Mouse (Mus musculus): ENCODE data around the gene 2010111I01Rik. TPM values are rescaled to one million over a fixed set of nuclear protein-coding genes. Genes with fewer than 3 reads are reported as not detected.

The 2010111I01Rik gene
- total RNA-seq, 2 experiments from 2014 or later: 66.2 to 78.6 TPM

DNA sequence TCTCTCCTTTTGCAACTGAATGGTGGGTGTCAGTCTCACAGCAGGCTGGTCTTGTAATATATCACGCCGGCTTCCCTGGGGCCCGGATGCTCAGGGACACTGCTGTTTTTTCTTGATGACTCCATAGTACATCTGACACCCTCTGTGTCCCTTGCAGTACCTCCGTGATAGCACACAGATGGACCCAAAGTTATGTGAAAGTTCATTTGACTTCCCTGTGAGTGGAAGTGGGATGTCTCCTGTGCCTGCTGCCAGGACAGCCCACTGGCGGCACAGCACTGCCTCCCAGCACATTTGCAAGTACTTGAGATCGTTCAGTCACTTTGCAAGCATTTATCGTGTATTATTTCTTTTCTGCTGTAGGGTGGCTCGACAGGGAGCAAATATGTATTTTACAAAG lies 315.1 kb downstream of the 2010111I01Rik start:
- no peak for DNase-seq (ENCODE audit: low spot score in 2 of 2)

DNA sequence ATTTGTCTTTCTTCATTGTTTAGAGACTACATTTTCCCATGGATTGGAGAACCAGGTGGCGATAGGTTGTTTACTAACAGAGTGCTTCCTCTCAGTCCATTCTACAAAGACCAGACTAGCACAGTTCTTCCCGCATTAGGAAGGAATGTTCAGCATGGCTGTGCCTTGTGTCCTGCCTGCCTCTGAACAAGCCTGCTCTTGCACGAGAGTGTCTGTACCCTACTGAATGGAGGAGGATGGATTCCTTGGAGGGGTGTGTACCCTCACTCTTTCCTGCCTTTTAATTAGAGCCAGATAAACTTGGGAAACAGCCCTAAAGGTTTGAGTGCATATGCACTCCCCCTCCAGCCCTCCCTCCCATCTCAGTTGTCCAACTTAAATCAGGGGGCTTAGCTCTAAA lies 315.7 kb downstream of the 2010111I01Rik start:
- no peak for DNase-seq (ENCODE audit: low spot score in 2 of 2)

DNA sequence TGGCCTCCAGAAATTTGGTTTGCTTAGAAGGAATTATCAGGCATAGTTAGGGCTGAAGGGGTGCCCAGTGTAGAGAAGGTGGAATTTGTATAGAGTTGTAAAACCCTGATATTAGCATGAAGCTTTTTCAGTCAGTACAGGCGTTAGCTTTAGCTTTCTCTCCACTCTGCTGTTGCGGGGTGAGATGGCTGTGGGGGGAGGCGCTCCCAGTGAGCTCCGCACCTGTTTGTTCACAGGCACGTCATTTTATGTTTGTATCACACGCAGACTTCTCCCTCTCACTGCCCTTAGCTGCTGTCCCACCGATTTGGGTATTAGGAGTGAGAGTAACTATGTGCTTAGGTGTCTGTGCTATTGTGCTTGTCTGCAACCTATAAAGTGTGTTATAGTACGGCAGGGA lies 316.5 kb downstream of the 2010111I01Rik start:
- no peak for DNase-seq (ENCODE audit: low spot score in 2 of 2)

DNA sequence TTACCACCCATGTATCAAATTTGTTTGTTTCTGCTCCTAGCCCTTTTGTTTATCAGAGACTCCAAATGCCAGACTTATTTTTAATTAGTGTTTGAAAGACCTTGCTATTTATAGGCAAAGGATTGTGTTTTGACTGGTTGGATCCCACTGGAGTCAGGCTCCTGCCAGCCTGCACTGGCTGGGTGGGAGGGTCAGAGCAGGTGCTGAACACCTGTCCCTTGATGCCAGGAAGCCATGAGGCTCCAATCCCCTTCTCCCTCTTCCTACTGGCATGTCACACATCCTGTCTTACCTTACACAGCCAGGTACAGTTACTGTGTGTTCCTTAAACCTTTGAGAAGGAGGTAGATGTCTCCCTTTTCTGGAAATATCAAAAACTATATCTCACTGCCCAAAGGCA lies 318.5 kb downstream of the 2010111I01Rik start:
- DNase-seq (ENCODE audit: low spot score in 2 of 2): no peak

DNA sequence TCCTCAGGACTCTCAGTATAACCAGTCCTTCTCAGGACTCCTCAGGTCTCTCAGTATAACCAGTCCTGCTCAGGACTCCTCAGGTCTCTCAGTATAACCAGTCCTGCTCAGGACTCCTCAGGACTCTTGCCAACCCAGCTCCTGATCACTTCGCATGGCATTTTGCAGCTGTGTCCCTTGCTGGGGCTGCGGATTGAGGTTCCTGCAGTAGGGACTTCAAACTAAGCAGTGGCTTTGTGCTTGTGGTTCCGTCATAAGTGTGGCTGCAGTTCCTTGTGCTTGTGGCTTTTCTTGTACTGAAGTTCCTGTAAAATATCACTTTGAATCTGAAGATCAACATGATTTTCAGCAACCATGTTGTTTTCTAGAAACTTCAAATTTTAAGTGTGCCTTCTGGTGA lies 320.1 kb downstream of the 2010111I01Rik start:
- DNase-seq (ENCODE audit: low spot score in 2 of 2): no peak

DNA sequence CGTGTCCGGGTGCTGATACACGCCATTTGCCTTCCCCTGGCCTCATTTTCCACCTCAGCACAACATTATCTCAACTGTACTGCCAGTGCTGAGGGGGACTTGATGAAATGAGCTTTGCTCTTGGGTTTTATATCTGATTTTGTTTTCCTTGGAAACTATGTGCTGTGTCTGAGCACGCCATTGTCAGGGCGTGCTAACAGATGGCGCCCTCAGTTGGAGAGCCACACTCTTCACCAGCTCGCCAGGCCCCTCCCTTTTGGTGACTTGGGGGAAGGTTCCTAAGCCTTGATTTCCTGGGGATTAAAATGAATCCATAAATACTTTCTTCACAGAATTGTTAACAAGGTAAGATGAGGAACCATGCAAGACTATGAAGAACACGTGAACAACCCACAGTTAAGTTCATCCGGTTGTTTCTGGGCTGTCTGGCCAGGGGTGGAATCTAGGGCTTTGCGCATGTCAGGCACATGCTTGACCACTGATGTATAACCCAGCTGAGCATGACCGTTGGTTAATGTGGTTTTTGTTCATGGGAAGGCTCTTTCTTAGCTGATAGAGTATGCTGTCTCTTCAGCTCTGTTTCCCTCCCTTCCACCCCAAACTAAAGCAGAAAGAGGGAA lies 321.9 kb downstream of the 2010111I01Rik start:
- no peak for DNase-seq (ENCODE audit: low spot score in 2 of 2)

DNA sequence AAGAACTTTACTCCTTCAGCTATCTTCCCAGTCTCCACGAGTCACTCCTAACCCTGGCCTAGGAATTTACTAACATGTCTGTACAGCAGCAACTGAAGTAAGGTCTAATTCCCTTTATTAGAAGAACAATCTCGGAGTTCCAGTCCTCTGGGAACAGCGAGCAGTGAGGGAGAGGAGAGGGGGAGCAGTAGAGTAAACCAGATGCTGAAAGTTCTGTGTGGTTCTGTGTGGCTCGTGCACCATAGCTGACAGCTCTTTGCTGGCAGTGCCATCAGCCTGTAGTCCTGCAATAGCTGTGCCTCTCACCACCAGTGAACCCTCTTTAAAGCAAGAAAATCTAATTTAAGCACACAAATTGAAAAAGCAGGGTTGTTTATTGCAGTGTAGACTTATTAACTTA lies 324.5 kb downstream of the 2010111I01Rik start:
- DNase-seq (ENCODE audit: low spot score in 2 of 2): no peak

- DNase-seq (ENCODE audit: low spot score in 2 of 2): no peak
Measured at GRCm38 (mm10) chr13:63289687-63290086, 325.0 kb downstream of the 2010111I01Rik start.

DNA sequence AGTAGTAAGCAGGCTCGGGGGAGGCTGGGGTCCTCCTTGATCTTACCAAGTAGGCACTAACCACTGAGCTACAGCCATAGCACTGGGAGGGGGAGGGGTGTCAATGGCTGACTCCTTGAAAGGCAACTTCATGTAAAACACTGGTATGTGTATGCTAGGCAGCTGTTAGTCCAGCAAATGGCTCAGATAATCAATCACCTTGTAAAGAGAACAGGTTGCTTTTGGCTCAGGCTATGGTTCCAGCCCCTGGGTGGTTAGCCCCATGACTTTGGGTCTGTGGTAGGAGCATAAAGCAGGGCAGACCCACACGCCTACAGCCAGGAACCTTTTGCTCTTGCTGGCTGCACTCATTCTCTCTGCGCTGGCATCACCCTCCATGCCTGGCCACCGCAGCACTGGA lies 325.4 kb downstream of the 2010111I01Rik start:
- no peak for DNase-seq (ENCODE audit: low spot score in 2 of 2)

DNA sequence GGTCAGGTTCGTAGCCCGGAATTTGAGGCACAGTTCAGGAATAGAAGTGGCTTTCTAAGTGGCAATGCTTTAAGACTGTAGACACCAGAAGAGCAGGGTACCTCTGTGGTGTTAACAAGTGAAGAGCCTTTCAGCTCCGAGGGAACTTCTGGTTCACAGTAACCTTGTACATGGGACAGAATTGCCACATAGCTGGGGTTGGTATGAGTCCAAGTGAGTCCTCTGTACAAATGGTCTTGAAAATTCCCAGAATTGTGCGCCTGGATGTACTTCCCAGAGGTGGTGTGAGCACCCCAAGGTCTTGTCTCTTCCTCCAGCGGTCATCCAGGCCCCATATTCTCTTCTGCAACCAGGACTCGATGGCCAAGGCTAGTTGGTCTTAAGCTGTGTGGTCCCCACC lies 326.3 kb downstream of the 2010111I01Rik start:
- no peak for DNase-seq (ENCODE audit: low spot score in 2 of 2)

GRCm38 (mm10) chr13:63293647-63294046 lies 329.0 kb downstream of the 2010111I01Rik start:
- DNase-seq (ENCODE audit: low spot score in 2 of 2): no peak

DNA sequence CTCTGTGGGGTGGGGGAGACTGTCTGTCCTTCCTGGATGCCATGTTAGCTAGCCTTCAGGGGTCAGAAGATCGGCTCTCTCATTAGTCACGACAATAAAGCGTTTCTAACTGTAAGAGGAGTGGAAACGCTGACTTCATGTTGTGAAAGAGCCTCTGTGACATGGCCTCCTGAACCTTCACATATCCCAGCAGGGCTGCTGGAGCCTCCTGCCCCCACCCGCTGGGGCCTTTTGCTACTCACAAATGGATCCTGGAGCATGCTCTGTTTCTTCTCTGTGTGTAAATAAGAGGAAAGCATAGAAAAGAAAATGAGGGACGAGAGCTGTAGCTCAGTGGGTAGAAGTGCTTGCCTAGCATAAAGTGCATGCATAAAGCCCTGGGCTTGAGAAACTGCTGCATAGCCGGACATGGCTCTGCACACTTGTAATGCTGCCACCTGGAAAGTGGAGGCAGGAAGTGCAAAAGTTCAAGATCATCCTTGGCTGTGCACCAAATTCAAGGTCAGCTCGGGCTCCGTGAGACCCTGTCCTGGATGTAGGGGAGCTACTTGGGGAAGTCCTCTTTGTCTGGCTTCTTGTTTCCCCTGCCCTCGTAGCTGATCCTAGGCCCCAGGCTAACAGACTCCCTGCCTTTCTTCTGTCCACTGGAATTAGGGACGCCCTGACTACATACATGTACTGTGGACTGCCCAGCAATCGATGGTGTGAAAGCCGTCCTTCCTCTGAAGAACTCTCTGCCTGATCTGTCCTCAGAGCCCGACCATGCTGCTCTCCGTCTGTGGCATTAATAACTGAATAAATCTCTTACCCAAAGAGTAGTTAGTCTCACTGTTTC lies 329.9 kb downstream of the 2010111I01Rik start:
- DNase-seq (ENCODE audit: low spot score in 2 of 2): no peak

- no peak for DNase-seq (ENCODE audit: low spot score in 2 of 2)
Measured at GRCm38 (mm10) chr13:63296300-63296699, 331.6 kb downstream of the 2010111I01Rik start.

- no peak for DNase-seq (ENCODE audit: low spot score in 2 of 2)
Measured at GRCm38 (mm10) chr13:63297003-63297402, 332.3 kb downstream of the 2010111I01Rik start.

- DNase-seq (ENCODE audit: low spot score in 2 of 2): no peak
Measured at GRCm38 (mm10) chr13:63297933-63298332, 333.2 kb downstream of the 2010111I01Rik start.

GRCm38 (mm10) chr13:63298931-63299330 lies 334.2 kb downstream of the 2010111I01Rik start:
- DNase-seq (ENCODE audit: low spot score in 2 of 2): no peak

DNA sequence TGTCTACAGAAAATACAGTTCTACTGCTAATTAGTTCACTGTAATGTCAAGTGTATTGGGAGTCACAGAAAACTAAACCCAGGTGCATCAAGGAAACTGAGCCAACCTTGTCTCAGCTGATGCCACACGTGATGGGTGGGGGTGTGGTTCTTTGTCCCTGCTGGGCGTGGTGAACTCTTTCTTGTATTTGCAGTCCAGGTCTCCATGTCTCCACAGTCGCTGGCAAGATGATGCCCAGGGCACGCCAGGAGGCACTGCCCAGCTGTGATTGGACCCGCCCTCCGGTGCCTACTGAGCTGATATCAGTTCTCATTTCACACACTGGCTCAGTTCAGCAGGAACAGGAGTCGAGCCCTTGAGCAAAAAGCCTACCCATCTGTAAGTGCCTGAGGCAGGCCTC lies 336.2 kb downstream of the 2010111I01Rik start:
- DNase-seq (ENCODE audit: low spot score in 2 of 2): no peak

GRCm38 (mm10) chr13:63301764-63302209 lies 337.1 kb downstream of the 2010111I01Rik start:
- no peak for DNase-seq (ENCODE audit: low spot score in 2 of 2)

DNA sequence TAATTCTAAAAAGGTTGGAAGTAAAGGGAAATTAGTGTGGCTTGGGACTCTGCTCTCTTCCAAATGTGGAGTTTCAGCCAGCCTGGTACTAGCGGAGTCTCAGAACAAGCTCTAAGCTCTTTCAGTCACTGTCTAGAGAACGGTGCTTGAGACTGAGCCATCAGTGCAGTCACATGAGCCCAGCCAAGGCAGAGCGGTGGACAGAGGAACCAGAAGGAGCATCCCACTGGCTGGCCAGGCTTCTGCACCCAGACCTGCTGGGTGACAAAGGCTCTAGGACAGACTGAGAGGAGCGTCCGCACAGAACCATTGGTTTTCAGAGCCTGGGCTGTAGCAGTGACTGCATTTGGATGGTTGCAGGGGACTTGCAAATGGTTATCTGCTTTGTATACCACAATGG lies 337.7 kb downstream of the 2010111I01Rik start:
- no peak for DNase-seq (ENCODE audit: low spot score in 2 of 2)

GRCm38 (mm10) chr13:63304124-63304792 lies 339.6 kb downstream of the 2010111I01Rik start:
- no peak for DNase-seq (ENCODE audit: low spot score in 2 of 2)

DNA sequence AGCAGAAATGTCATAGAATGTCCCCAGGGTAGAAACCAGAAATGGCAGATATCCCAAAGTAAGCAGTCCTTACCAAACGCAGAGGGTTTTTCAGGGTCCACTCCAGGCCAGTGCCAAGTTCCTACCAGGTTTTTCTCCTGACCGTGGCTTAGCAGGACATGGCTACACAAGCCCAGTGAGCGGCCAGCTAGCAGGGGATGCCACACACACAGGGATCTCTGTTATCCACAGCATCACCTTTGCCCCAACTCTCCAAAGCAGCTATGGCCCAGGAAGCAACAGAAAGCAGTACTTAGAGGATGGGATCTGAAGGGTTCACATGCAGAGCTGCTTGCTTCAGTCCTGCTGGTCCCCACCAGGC lies 340.1 kb downstream of the 2010111I01Rik start:
- DNase-seq (ENCODE audit: low spot score in 2 of 2): no peak
